Mouse (Mus musculus) mouse embryonic stem cell (cell line): ENCODE results near the gene S100a1.

Experiments
- in situ Hi-C, 2 experiments: fragments of 300-500 bp; cut with MboI; formaldehyde crosslinking; loops; 1 replicate in 1 of 2; 3 replicates in 1 of 2; pipeline ENCODE4 v1.14.3; 2019 to 2020; ENCODE audit warnings: low sequenced_read_pairs in 2 of 2, low pct_unique_long_range_greater_than_20kb in 1 of 2, mixed read lengths in 1 of 2; ENCODE audit not compliant: unreplicated experiment in 1 of 2

The S100a1 gene

DNA sequence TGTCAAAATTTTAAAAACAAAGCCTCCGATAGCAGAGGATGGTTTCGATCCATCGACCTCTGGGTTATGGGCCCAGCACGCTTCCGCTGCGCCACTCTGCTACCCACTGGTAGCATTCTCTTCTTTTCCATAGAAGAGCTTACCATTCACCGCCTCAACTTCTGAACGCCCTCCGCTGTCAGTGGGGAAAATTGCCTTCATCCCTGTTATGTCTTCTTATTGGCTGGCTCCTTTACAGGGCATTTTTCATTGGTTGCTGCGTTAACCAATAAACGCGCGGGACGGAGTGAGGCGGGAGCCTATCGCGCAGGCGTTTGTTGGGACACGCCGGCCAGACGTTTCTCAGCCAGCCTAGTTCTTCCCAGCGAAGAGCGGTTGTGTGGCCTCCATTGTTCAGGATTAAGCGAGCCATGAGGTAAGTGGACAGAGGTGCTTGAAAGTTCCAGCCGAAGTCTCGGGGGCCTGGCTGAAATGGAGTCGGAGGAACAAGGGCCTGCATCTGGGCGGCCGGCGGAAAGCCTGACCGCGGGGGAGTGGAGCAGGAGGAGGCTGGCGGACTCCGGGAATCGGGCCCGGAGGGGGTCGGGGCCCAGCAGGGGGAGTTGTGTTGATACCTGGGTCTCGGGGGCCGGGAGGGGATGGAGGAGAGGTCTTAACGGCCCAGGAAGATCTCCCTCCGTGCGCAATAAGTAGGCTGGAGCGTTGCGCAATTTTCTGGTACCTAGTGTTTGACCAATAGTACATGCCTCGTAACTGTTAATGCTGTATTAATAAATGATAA lies 38.2 kb downstream of the S100a1 start, which contains the start of gene Ilf2:
TSS of gene Ilf2 (plus strand) at position 296 of the 781 bp plus-strand sequence.
- in situ Hi-C loops, result loop anchor here (25.0 kb wide), 1 partner anchor 439 kb away; no protein-coding TSS in a partner anchor

DNA sequence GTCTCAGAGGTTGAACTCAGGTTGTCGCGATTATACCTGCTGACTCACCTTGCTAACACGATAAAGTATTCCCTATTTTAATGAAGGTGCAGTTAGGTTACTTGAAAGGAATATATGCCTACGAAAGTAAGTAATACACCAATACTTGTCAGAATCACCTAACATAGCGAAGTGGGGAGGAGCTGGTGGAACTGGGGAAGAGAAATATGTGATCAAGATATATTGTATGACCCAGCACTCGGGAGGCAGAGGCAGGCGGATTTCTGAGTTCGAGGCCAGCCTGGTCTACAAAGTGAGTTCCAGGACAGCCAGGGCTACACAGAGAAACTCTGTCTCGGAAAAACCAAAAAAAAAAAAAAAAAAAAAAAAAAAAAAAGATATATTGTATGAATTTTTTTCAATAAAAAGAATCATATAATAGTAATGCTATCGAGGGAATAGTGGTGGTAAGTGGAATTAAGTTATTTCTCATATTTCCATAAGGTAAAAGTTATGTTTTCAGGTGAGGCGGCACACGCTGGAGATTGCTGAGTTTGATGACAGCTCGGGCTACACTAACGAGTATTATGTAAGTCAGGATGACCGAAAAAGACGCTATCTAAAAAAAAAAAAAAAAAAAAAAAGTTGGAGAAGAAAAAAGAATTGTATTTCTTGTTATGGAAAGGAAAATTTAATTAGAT lies 38.9 kb downstream of the S100a1 start:
- in situ Hi-C loops, result loop anchor here (25.0 kb wide), 1 partner anchor 438 kb away; no protein-coding TSS in a partner anchor

DNA sequence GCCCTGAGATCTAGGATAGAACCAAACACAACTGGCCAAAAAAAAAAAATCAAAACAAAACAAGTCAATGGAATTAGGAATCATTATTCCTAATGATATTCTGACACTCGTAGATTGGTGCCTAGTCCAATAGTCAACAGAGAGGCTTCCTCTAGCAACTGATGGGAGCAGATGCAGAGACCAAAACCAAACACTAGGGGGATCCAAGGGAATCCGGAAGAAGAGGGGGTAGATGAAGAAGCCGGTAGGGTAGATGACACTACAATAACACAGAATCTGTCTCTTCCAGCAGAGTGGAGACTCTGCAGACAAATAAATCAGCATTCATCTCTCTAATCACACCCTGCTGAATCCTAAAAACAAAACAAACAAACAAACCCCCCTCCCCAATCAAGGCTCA lies 42.0 kb downstream of the S100a1 start:
- in situ Hi-C loops, result no loop called here

DNA sequence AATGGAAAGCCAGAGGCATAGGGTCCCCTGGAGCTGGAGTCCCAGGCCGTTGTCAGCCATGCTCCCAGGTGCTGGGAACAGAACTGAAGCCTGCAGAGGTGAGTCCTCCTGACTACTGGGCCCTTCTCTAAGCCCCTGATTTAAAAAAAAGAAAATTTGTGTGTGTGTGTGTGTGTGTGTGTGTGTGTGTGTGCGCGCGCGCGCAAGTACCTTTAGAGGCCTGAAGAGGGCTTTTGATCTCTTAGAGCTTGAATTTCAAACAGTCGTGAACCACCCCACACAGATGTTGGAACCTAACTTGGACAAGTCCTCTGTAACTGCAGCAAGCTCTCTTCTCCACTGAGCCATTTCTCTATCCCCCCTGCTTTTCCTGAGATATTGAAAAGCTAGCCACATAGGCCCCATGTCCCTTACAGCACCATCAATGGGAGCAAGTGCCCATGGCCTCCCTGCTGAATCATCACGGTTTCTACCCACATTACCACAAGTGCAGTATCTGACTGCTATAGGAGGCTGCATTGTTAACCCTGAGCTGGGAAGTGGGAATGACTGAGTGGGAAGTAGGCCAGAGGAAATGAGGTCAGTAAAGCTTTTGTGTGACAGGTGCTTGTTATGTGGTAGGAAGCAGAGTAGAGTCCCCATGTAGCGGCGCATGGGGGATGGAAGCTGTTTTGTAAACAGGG lies 46.4 kb downstream of the S100a1 start:
- in situ Hi-C loops, result loop anchor here (5.0 to 10.0 kb wide), 3 partner anchors 35 to 53 kb away; partner anchors contain the start of gene Ints3 (in 1 of the 2)

DNA sequence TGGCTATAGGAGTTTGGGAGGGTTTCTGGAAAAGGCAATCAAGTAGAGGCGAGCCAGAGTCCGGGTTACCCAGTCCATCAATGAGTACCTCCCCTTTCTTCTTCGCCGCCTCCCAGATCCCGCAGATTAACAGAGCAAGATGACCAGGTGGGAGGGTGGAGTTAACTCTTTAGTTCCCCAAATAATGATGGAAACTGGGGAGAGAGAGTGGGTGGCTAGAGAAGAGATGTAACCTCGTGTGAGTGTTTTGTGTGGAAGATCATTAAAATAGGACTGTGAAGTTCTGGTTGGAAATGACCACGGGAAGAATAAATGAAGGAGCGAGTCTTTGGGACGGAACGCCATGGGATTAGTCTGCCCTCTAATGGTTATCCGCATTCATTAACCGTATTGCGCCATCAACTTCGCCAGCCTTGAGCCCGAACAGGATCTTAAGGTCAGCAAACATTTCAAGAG lies 47.9 kb downstream of the S100a1 start:
- in situ Hi-C loops, result loop anchor here (5.0 to 10.0 kb wide), 3 partner anchors 34 to 52 kb away; partner anchors contain the start of gene Ints3 (in 1 of the 2)

DNA sequence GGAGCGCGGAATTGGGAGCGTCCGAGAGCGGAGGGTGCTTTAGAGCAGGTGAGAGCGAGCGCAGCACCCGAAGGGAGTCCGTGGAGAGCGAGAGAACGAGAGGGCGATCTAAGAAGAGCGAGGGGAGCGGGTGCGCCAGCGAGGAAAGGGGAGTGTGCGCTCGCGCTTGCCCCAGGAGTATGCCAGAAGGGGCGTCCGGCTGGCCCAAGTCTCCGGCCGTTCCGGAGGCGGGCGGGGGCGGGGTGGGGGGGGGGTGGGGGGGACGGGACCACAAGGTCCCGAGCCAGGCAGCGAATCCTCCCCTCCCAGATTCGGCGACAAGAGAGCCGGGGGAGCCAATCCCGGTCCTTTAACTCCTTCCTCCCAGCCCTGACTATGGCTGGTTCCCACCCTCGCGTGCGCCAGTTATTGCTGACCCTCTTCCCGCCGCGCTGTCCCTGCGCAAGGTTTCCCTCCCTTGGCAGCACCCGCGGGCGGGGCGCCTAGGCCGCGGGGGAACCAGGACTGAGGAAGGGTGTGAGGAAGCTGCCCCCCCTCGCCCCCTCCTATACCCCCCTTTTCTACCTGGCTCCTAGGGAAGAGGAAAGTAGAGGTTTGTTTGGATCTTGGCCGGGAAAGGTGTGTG lies 48.4 kb downstream of the S100a1 start, which contains the start of gene Npr1:
TSS of gene Npr1 (minus strand) at position 181 of the 625 bp plus-strand sequence.
- in situ Hi-C loops, result loop anchor here (5.0 to 10.0 kb wide), 3 partner anchors 33 to 51 kb away; partner anchors contain the start of gene Ints3 (in 1 of the 2)

DNA sequence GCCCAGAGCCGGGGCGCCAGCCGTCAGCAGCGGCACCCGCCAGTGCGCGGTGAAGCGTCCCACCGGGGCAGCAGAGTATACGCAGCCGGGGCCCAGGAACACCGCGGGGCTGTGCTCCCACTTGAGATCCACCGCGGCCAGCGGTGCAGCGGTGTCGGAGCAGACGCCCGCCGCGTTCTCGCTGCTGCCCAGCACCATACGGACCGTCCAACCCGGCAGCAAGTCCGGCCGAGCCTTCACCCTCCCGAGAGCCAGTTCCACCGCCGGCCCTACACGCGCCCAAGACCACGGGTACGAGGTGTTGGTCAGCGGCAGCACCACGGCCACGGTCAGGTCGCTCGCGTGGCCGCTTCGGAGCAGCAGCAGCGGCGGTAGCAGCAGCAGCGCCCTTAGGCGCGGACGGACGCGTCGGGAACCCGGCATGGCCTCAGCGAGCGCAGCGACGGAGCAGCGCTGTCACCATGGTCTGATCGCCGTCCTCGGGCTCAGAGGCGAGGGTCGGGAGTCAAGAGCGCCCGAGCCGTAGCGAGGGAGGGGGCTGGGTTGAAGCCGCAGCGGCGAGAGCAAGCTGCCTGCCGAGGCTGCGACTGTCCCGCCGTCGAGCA lies 49.0 kb downstream of the S100a1 start:
- in situ Hi-C loops, result loop anchor here (5.0 to 10.0 kb wide), 3 partner anchors 33 to 50 kb away; partner anchors contain the start of gene Ints3 (in 1 of the 2)

DNA sequence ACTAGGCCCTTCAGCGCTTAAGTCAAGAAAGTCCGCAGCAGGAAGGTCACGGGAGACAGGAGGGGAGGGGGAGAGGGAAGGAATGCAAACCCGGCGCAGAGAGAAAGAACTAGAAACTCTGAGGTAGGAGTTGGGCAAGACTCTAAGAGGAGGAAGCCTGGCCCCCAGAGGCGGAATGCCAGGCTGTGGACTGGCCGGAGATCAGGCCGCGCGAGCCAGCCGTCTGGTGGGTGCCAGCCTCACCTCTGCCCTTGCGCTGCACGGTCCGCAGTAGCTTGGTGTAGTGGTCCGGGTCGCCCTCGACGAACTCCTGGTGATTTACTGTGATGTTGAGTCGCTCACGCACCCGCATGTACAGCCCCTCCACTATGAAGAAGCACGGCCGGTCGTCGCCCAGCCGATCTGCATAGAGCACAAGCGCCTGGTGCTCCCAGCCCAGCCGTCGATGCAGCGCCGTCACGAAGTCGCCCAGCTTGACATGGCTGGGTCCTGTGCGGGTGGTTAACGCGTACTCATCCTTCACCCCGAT lies 49.6 kb downstream of the S100a1 start:
- in situ Hi-C loops, result loop anchor here (5.0 to 10.0 kb wide), 3 partner anchors 32 to 50 kb away; partner anchors contain the start of gene Ints3 (in 1 of the 2)

DNA sequence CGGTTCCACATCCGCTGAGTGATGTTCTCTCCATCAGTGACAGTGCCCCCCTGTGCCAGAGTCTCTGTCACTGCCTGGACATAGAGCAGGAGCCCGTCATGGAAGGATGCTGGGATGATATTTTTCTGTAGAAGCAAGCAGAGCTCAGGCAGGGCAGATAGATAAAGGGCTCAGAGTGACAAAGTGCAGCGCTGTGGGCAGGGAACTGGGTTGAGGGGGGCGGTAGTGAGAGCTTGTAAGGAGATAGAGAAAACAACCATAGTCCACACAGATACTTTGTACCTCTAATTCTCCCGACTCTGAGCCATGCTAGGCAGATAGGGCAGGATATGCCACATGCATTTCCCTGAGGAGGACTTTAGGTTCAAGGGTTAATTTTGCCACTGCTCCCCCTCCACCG lies 51.6 kb downstream of the S100a1 start:
- in situ Hi-C loops, result loop anchor here in 1 of 2 experiments (10.0 kb wide), 1 partner anchor 48 kb away; no protein-coding TSS in a partner anchor

DNA sequence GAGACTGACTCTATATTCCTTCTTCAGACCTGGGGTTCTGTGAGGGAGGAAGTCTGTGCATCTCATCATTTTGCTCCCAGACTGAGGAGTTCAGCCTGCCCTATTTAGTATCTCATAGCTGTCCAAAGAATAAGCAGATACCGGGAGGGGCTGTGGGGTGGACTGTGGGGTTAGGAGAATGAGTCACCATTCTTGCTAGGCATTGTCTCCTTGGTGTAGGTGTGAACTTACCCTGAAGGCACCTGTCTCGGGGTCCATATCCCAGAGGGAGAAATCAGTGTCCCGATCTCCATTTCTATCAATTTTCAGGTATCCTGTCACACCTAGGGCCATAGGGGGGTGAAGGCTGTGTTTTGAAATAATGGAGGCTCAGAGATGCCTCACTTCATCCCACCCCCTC lies 52.3 kb downstream of the S100a1 start:
- in situ Hi-C loops, result loop anchor here in 1 of 2 experiments (10.0 kb wide), 1 partner anchor 47 kb away; no protein-coding TSS in a partner anchor
